Mouse (Mus musculus) liver, adult 10 weeks (tissue): Measurements from ENCODE around the gene Cherp. TPM values are rescaled to one million over a fixed set of nuclear protein-coding genes. Genes with fewer than 3 reads are reported as not detected.

ENCODE experiments used
- polyA plus RNA-seq: library from polyadenylated mRNA; stranded (reverse); fragments of 350-450 nt; fragmentation: Illumina TruSeq; extraction: RNeasy Lipid Tissue Mini Kit (QIAGEN cat#74804); gene quantifications from one replicate; pipeline ENCODE4 v1.2.3, GENCODE M21; 2014; ENCODE audit warnings: low read depth, low replicate concordance

Gene Cherp
- polyA plus RNA-seq, result 3.3 TPM

DNA sequence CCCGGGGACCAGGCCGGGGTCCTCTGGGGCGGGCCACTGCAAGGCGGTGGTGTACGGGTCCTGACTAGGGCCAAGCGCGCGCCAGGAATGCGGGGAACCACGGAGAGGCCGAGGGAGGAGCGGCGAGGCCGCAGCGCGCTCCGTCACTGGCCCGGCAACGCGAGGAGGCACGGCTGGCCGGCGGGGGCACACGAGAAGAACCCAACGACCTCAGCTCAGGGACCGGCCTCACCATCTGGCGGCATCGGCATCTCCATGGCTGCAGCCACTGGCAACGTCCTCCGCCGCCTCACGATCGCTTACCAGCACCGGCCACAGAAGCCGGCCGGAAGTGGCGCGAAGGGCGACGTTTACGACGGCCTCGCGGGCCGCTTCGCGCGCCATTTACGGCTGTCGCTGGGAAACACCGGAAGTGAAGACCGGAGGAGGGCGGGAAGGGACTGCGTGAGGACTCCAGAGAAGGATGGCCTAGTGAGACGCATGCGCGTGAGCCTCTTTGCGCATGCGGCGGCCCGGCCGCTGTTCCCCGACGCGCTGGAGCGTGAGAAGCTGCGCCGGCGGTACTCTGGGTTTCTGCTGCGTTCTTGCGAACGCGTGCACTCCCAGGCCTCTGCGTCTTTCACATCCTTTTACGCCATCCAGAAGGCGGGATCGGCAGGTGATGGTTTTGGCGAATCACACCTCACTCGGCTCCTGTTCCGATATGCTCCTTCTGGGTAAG, at the start of gene Cherp:
Gene Cherp (minus strand): TSS at position 401 of the 721 bp plus-strand sequence.

DNA sequence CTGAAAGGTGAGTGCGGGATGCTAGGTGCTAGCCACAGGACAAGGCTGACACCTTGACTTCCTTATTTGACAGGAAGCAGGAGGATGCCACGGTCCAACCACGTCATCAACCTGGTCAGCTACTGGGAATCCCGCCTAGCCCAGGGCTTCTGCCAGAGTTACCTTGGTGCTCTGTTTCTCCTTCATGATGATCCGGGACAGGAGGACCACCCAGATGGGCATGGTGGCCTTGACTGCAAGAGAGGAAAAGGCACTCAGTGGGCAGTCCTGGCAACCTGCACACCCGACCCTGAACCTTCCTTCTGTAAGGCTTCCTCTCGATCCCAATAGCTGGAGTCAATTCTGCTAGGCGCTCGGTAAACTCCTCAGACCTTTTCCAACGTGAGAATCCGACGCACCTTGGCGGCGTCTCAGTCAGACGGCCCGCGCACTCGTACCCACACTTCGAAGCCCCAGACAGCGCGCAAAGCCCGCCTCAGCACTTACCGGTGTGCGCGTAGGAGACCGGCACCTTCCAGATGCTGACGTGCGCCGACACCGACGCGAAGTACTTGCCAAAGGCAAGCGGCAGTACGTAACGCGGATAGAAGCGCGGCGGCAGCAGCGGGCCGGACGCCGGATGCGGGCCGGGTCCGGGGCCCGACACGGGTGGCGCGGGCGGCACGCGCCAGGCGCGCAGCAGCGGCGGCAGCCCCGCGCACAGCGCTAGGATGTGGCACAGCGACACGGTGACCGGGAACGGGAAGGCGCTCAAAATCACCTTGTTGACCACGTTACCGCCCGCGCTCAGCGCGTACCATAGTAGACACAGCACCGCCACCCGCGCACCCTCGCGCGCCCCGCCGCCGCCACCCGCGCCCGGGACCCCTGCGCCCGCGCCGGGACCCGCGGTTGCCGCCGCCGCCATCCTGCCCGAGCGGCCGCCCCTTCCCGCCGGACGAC, 16.9 kb upstream of the Cherp start, which contains the start of gene Slc35e1:
Gene Slc35e1 (minus strand): TSS at position 935 of the 942 bp plus-strand sequence.

DNA sequence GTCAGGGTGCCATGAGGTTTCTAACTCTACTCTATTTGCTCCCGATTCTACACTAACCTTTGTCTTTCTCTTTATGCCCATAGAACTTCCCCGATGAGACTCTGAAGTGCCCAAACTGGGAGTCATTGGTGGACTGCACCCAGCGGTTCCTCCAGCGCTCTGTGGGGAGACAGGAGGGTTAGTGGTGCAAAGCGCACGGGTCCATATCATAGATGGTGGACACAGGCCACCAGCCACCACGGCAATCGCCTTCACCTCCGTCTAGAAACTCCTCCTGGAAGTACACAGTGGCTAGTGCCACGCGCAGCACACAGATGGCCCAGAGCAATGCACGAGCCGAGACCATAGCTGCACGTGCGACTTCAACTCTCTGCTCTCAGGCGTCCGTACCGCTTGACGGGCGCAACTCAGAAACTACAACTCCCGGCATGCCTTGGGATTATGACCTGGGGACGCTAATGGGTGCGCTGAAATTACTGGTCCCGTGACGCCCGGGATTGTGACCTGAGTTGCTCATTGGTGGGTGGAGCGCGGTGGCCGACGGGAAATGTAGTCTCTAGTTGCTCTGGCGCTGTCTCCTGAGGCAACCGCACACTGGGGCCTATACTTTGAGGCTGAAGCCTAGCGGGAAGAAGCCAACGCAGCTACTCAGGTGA, 31.6 kb downstream of the Cherp start, which contains the start of the genes Calr3 and 1700030K09Rik:
Gene Calr3 (minus strand): TSS at position 533 of the 656 bp plus-strand sequence.
Gene 1700030K09Rik (plus strand): TSS at position 543 of the 656 bp plus-strand sequence.

DNA sequence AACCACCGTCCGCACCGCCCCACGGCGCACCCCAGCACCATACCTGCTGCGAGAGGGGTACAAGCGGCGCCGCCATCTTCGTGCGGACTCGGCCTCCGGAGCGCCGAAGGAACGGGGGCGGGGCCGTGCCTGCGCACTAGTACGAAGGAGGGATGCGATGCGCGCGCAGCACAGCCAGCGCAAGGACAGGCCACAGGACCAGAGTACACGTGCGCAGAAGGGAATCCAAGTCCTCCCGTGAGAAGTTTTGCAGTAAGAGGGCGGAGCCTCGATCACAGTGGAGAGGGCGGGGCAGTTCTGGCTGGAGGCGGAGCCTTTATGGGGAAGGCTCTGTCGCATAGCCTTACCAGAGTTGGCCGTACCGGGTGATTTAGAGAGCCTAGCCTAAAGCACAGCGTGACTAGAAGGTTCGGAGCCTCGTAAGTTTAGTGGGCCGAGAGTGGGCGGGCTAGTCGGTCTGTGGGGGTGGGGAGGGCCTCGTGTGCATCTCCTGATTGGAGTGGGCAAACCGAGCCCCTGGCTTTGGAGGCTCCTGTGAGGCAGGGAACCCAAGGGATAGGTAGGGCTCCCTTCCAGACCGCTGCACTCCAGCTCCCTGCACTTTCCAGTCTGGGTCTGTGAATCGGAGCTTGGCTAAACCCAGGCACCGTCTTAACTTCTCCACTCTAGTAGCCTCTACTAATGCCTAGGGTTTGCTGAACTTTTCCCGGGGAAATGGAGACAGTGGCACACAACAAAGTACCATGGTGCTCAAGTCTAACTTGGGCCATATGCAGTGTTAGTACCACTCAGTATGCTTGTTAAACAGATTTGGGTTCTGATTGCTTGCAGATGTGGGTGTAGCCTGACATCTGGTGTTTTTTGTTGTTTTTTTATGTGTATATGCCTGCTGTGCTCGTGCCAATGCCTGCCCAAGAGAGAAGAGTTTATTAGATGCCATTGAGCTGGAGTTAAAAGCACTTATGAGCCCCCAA, 53.4 kb downstream of the Cherp start, which contains the start of gene Eps15l1:
Gene Eps15l1 (minus strand): TSS at position 99 of the 974 bp plus-strand sequence.

Other genes starting within 250 kb of the Cherp start
- gene Ap1m1, start 235.2 kb downstream of the Cherp start, polyA plus RNA-seq, result 11.5 TPM
- not detected for gene Gm10282, start 170.0 kb downstream of the Cherp start, polyA plus RNA-seq
- gene Klf2, start 156.2 kb downstream of the Cherp start, polyA plus RNA-seq, result 2.3 TPM
- gene Eps15l1, start 53.8 kb downstream of the Cherp start, polyA plus RNA-seq, result 11.4 TPM
- 2.2 TPM for gene Calr3, start 31.4 kb downstream of the Cherp start, polyA plus RNA-seq
- 0.26 TPM for gene 1700030K09Rik, start 31.3 kb downstream of the Cherp start, polyA plus RNA-seq
- 19.0 TPM for gene Slc35e1, start 17.4 kb upstream of the Cherp start, polyA plus RNA-seq
- gene Med26, start 73.0 kb upstream of the Cherp start, polyA plus RNA-seq, result 0.69 TPM
- gene Smim7, start 95.9 kb upstream of the Cherp start, polyA plus RNA-seq, result 30.5 TPM
- 0.29 TPM for gene Tmem38a, start 96.8 kb upstream of the Cherp start, polyA plus RNA-seq
- not detected for gene Nwd1, start 171.5 kb upstream of the Cherp start, polyA plus RNA-seq
- 8.7 TPM for gene Sin3b, start 248.1 kb upstream of the Cherp start, polyA plus RNA-seq